Mouse (Mus musculus) erythroblast, embryonic 14.5 days (primary cell): ENCODE measurements around the gene Dync1i2.

ENCODE experiments used
- GATA1 ChIP-seq: IDR thresholded peaks from 2 replicates; pipeline ENCODE4 v1.6.1; 2012; ENCODE audit warnings: low read length, inconsistent platforms, mixed read lengths
- TAL1 ChIP-seq: IDR thresholded peaks from 3 replicates; pipeline ENCODE4 v1.6.1; 2012; ENCODE audit warnings: low read length, inconsistent platforms, mixed read lengths

- no peak for TF ChIP-seq TAL1
- TF ChIP-seq GATA1 = no peak
These were observed 7.6 kb upstream of the Dync1i2 start for GRCm38 (mm10) chr2:71203819-71204432.
